Mouse (Mus musculus) thymus, adult 2 months (tissue): ENCODE data around the gene Ptprg. TPM values are rescaled to one million over a fixed set of nuclear protein-coding genes. Genes with fewer than 3 reads are reported as not detected.

ENCODE experiments used
- DNase-seq: peaks from one replicate; pipeline ENCODE4 v3.0.0; 2021
- H3K27ac ChIP-seq: fragments of 200-500 bp; 2 replicates; pipeline ENCODE4 v1.5.1; 2012; ENCODE audit warnings: low read length, control low read depth; ENCODE audit not compliant: control insufficient read depth, insufficient read depth
- H3K27me3 ChIP-seq: fragments of 200-500 bp; 2 replicates; pipeline ENCODE4 v1.6.1; 2012; ENCODE audit warnings: mild to moderate bottlenecking, low read length, moderate library complexity, mixed read lengths; ENCODE audit not compliant: control insufficient read depth, insufficient read depth
- H3K36me3 ChIP-seq: fragments of 200-500 bp; 2 replicates; pipeline ENCODE4 v1.6.1; 2012; ENCODE audit warnings: mild to moderate bottlenecking, low read length, moderate library complexity; ENCODE audit not compliant: control insufficient read depth, insufficient read depth
- H3K4me1 ChIP-seq: fragments of 200-500 bp; replicated peaks from 2 replicates; pipeline ENCODE4 v1.6.1; 2012; ENCODE audit warnings: low read length; ENCODE audit not compliant: control insufficient read depth, insufficient read depth
- H3K4me3 ChIP-seq: fragments of 200-500 bp; 2 replicates; pipeline ENCODE4 v1.5.1; 2012; ENCODE audit warnings: mild to moderate bottlenecking, low read length, control low read depth, moderate library complexity; ENCODE audit not compliant: control insufficient read depth, insufficient read depth
- CTCF ChIP-seq: fragments of 200-500 bp; IDR thresholded peaks from 2 replicates; pipeline ENCODE4 v1.5.1; 2012; ENCODE audit warnings: mild to moderate bottlenecking, control low read depth, low read length, moderate library complexity, borderline replicate concordance; ENCODE audit not compliant: control insufficient read depth, poor library complexity, insufficient read depth; ENCODE audit errors: extremely low read depth
- POLR2A ChIP-seq: fragments of 200-500 bp; IDR thresholded peaks from 2 replicates; pipeline ENCODE4 v1.6.1; 2012; ENCODE audit warnings: mild to moderate bottlenecking, low read length, control low read depth, moderate library complexity; ENCODE audit not compliant: control insufficient read depth, poor library complexity, insufficient read depth; ENCODE audit errors: extremely low read depth
- WGBS: fragments of 180-500 bp; shearing (Covaris S2); methylation state at CpG from one replicate; pipeline ENCODE4 v1.1.7; 2018; 5-methylcytosine and 5-hydroxymethylcytosine counted together
- polyA plus RNA-seq: library from polyadenylated mRNA; depleted of rRNA; stranded (reverse); fragments of >200 nt; gene quantifications from 2 replicates; pipeline ENCODE4 v1.2.3, GENCODE M21; 2012

Ptprg gene
- polyA plus RNA-seq, 1 experiment: 12.3 TPM

GRCm38 (mm10) chr14:11828086-11828485 is 274.8 kb downstream of the Ptprg start:
- H3K27ac ChIP-seq: no peak overlapping the region
- DNase-seq: no peak
- H3K4me1 ChIP-seq: no peaks in the 10 kb centered on the region
- H3K4me3 ChIP-seq: no peak overlapping the region
- no peak for TF ChIP-seq CTCF
- no peak for TF ChIP-seq POLR2A
- 76% methylated on average over 4 of the region's 4 CpGs for WGBS
- H3K27me3 ChIP-seq: no peaks in the 10 kb centered on the region
- H3K36me3 ChIP-seq: no peaks in the 10 kb centered on the region

- WGBS: 91% methylated on average over 3 of the region's 3 CpGs
- no peaks in the 10 kb centered on the region for H3K36me3 ChIP-seq
Observed at GRCm38 (mm10) chr14:11833678-11834077, 280.3 kb downstream of the Ptprg start.

GRCm38 (mm10) chr14:11835706-11836445 is 282.5 kb downstream of the Ptprg start:
- no peaks in the 10 kb centered on the region for H3K36me3 ChIP-seq
- no peak for TF ChIP-seq POLR2A
- no peak for TF ChIP-seq CTCF
- WGBS: 82% methylated on average over 12 of the region's 12 CpGs
- H3K4me1 ChIP-seq: no peaks in the 10 kb centered on the region
- DNase-seq: no peak
- H3K4me3 ChIP-seq: no peak overlapping the region
- no peaks in the 10 kb centered on the region for H3K27me3 ChIP-seq
- no peak overlapping the region for H3K27ac ChIP-seq

More at GRCm38 (mm10) chr14:11833678-11834077, 280.3 kb downstream of the Ptprg start:
- H3K27ac ChIP-seq: no peak overlapping the region
- no peak for DNase-seq
- H3K4me1 ChIP-seq: no peaks in the 10 kb centered on the region
- no peaks in the 10 kb centered on the region for H3K27me3 ChIP-seq
- TF ChIP-seq POLR2A (no peak), CTCF (no peak)
- H3K4me3 ChIP-seq: no peak overlapping the region

GRCm38 (mm10) chr14:11837714-11838113 is 284.4 kb downstream of the Ptprg start:
- 98% methylated on average over 1 of the region's 1 CpGs for WGBS
- H3K27ac ChIP-seq: no peak overlapping the region
- no peaks in the 10 kb centered on the region for H3K36me3 ChIP-seq
- no peaks in the 10 kb centered on the region for H3K27me3 ChIP-seq
- no peak overlapping the region for H3K4me3 ChIP-seq
- DNase-seq: no peak
- no peak for TF ChIP-seq CTCF
- no peak for TF ChIP-seq POLR2A
- no peaks in the 10 kb centered on the region for H3K4me1 ChIP-seq

GRCm38 (mm10) chr14:11841621-11842020 is 288.3 kb downstream of the Ptprg start:
- no peaks in the 10 kb centered on the region for H3K36me3 ChIP-seq
- TF ChIP-seq CTCF (no peak), POLR2A (no peak)
- 85% methylated on average over 4 of the region's 4 CpGs for WGBS
- H3K27ac ChIP-seq: no peak overlapping the region
- H3K4me1 ChIP-seq: no peaks in the 10 kb centered on the region
- H3K27me3 ChIP-seq: no peaks in the 10 kb centered on the region
- H3K4me3 ChIP-seq: no peak overlapping the region
- no peak for DNase-seq

- Histone ChIP-seq H3K4me1 (no peaks in the 10 kb centered on the region), H3K4me3 (no peak overlapping the region), H3K27me3 (no peaks in the 10 kb centered on the region), H3K36me3 (no peaks in the 10 kb centered on the region), H3K27ac (no peak overlapping the region)
- no peak for DNase-seq
- TF ChIP-seq POLR2A (no peak), CTCF (no peak)
- 90% methylated on average over 3 of the region's 3 CpGs for WGBS
Observed at GRCm38 (mm10) chr14:11852896-11853295, 299.6 kb downstream of the Ptprg start.

GRCm38 (mm10) chr14:11855499-11855898 is 302.2 kb downstream of the Ptprg start:
- no peak overlapping the region for H3K27ac ChIP-seq
- no peak for DNase-seq
- H3K27me3 ChIP-seq: no peaks in the 10 kb centered on the region
- TF ChIP-seq CTCF (no peak), POLR2A (no peak)
- no peak overlapping the region for H3K4me3 ChIP-seq
- no peaks in the 10 kb centered on the region for H3K4me1 ChIP-seq
- no peaks in the 10 kb centered on the region for H3K36me3 ChIP-seq
